Mouse (Mus musculus) brain, embryonic 14.5 days (tissue): ENCODE measurements around the gene Clec3b. TPM values are rescaled to one million over a fixed set of nuclear protein-coding genes. Genes with fewer than 3 reads are reported as not detected.

Experiments
- DNase-seq: peaks from one replicate; pipeline ENCODE4 v3.0.0-alpha.2; 2011; ENCODE audit warnings: low read depth
- CTCF ChIP-seq: fragments of 200-500 bp; IDR thresholded peaks from 2 replicates; pipeline ENCODE4 v1.5.1; 2012; ENCODE audit warnings: inconsistent platforms, mild to moderate bottlenecking, moderate library complexity, borderline replicate concordance; ENCODE audit not compliant: insufficient read depth, insufficient read length; ENCODE audit errors: extremely low read depth
- POLR2A ChIP-seq: fragments of 200-500 bp; IDR thresholded peaks from 2 replicates; pipeline ENCODE4 v1.6.1; 2012; ENCODE audit warnings: mild to moderate bottlenecking, inconsistent platforms, borderline replicate concordance; ENCODE audit not compliant: poor library complexity, insufficient read depth, insufficient read length, severe bottlenecking; ENCODE audit errors: extremely low read depth
- polyA plus RNA-seq: library from polyadenylated mRNA; depleted of rRNA; stranded (reverse); fragments of >200 nt; gene quantifications from 2 replicates; pipeline ENCODE4 v1.2.3, GENCODE M21; 2012

Clec3b gene
- polyA plus RNA-seq, 1 experiment = 5.0 TPM

GRCm38 (mm10) chr9:123158125-123158836 is 7.5 kb downstream of the Clec3b start:
- TF ChIP-seq POLR2A (no peak), CTCF (peak; percentile 56; the same call in 1 of the 2 replicates)
- peak; percentile 65 for DNase-seq

GRCm38 (mm10) chr9:123159330-123159729 is 8.6 kb downstream of the Clec3b start:
- TF ChIP-seq POLR2A (no peak), CTCF (peak; percentile 58; the same call in 1 of the 2 replicates)

GRCm38 (mm10) chr9:123161792-123162191 is 11.0 kb downstream of the Clec3b start:
- TF ChIP-seq POLR2A = no peak
- no peak for DNase-seq

More at GRCm38 (mm10) chr9:123159330-123159729, 8.6 kb downstream of the Clec3b start:
- peak; percentile 64 for DNase-seq

GRCm38 (mm10) chr9:123162985-123163694 is 12.4 kb downstream of the Clec3b start:
- no peak for DNase-seq
- no peak for TF ChIP-seq CTCF
- TF ChIP-seq POLR2A = no peak

GRCm38 (mm10) chr9:123165781-123166443 is 15.2 kb downstream of the Clec3b start:
- peak; percentile 47 for DNase-seq
- TF ChIP-seq POLR2A (no peak), CTCF (no peak)

GRCm38 (mm10) chr9:123173760-123174159 is 23.0 kb downstream of the Clec3b start:
- DNase-seq = no peak
- TF ChIP-seq CTCF (no peak), POLR2A (no peak)

GRCm38 (mm10) chr9:123174356-123174755 is 23.6 kb downstream of the Clec3b start:
- peak; percentile 34 for DNase-seq
- TF ChIP-seq CTCF (no peak), POLR2A (no peak)

- TF ChIP-seq CTCF (no peak), POLR2A (no peak)
- no peak for DNase-seq
Observed at GRCm38 (mm10) chr9:123177380-123178048, 26.8 kb downstream of the Clec3b start.

- no peak for TF ChIP-seq POLR2A
- TF ChIP-seq CTCF = no peak
- no peak for DNase-seq
Observed at GRCm38 (mm10) chr9:123180003-123180402, 29.3 kb downstream of the Clec3b start.

- TF ChIP-seq CTCF (no peak), POLR2A (no peak)
- DNase-seq = no peak
Observed at GRCm38 (mm10) chr9:123183226-123183625, 32.5 kb downstream of the Clec3b start.

GRCm38 (mm10) chr9:123185546-123185945 is 34.8 kb downstream of the Clec3b start:
- no peak for TF ChIP-seq CTCF
- TF ChIP-seq POLR2A = no peak
- no peak for DNase-seq

GRCm38 (mm10) chr9:123186151-123186550 is 35.4 kb downstream of the Clec3b start:
- TF ChIP-seq POLR2A = no peak
- TF ChIP-seq CTCF = no peak
- DNase-seq = peak; percentile 17

- no peak for DNase-seq
- TF ChIP-seq POLR2A = no peak
- no peak for TF ChIP-seq CTCF
Observed at GRCm38 (mm10) chr9:123187589-123187988, 36.8 kb downstream of the Clec3b start.
